Mouse (Mus musculus): ENCODE data around the gene Kremen1. TPM values are rescaled to one million over a fixed set of nuclear protein-coding genes. Genes with fewer than 3 reads are reported as not detected.
A peak's percentile ranks its signal among the peaks of the same experiment; 100 is the strongest.

The Kremen1 gene
- polyA plus RNA-seq, 1 experiment from 2014 or later: 24.3 TPM

GRCm38 (mm10) chr11:5280932-5281331 is 19.6 kb upstream of the Kremen1 start:
- Histone ChIP-seq H3K4me1 (0 out of 2 replicates have a peak, but pooled peaks cover 8% of the 10 kb centered on the region), H3K27ac (no peak overlapping the region), H3K36me3 (peaks cover 66% of the 10 kb centered on the region), H3K9me3 (no peaks in the 10 kb centered on the region), H3K4me2 (replicated peaks) (no peak overlapping the region), H3K9ac (no peak overlapping the region), H3K4me3 (no peak overlapping the region), H3K27me3 (no peaks in the 10 kb centered on the region)
- ATAC-seq (ENCODE audit: low FRiP score, low read depth): no peak
- WGBS: 88% methylated on average over 7 of the region's 7 CpGs

GRCm38 (mm10) chr11:5278463-5278862 is 17.1 kb upstream of the Kremen1 start:
- peaks cover 49% of the 10 kb centered on the region for H3K36me3 ChIP-seq
- no peak overlapping the region for H3K9ac ChIP-seq
- no peak overlapping the region for H3K27ac ChIP-seq
- H3K9me3 ChIP-seq: no peaks in the 10 kb centered on the region
- H3K27me3 ChIP-seq: no peaks in the 10 kb centered on the region
- H3K4me1 ChIP-seq: 0 out of 2 replicates have a peak, but pooled peaks cover 8% of the 10 kb centered on the region
- no peak overlapping the region for H3K4me2 ChIP-seq (replicated peaks)
- 65% methylated on average over 2 of the region's 2 CpGs for WGBS
- H3K4me3 ChIP-seq: no peak overlapping the region
- ATAC-seq (ENCODE audit: low FRiP score, low read depth): no peak

DNA sequence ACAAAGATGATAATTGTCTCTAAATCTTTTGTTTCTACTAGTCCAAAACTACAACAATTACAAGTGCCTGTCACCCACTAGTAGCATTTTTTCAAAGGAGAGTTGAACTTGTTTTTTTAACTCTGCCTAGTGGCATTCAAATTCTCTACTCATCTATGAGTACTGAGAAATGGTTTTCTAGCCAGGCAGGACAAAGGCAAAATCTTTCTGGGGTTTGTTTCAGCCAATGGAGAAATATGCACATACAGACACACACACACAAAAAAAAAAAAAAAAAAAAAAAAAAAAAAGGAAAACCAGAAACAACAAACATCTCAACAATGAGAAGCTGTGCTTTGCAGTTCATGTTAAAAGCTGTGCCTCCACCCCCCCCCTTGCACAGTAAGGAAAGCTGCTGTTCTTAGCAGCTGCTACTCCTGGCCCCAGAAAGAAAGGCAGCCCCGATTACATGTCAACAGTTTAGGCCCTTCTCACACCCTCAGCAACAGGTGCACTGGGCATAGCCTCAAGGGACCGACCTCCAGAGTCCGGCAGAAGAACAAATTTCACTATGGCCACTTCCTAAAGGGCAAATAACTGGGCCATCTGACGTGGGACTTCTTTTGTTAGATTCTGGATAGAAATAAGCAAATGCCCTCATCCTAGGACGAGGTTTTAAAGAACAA is 16.1 kb upstream of the Kremen1 start:
- no peak; the same call in 1 of the 2 replicates for ATAC-seq (ENCODE audit: low FRiP score, low read depth)
- Histone ChIP-seq H3K4me1 (0 out of 2 replicates have a peak, but pooled peaks cover 8% of the 10 kb centered on the region), H3K27ac (no peak overlapping the region), H3K9me3 (no peaks in the 10 kb centered on the region), H3K4me2 (replicated peaks) (no peak overlapping the region), H3K9ac (no peak overlapping the region), H3K27me3 (no peaks in the 10 kb centered on the region), H3K36me3 (peaks cover 39% of the 10 kb centered on the region), H3K4me3 (no peak overlapping the region)
- WGBS: 66% methylated on average over 5 of the region's 5 CpGs

DNA sequence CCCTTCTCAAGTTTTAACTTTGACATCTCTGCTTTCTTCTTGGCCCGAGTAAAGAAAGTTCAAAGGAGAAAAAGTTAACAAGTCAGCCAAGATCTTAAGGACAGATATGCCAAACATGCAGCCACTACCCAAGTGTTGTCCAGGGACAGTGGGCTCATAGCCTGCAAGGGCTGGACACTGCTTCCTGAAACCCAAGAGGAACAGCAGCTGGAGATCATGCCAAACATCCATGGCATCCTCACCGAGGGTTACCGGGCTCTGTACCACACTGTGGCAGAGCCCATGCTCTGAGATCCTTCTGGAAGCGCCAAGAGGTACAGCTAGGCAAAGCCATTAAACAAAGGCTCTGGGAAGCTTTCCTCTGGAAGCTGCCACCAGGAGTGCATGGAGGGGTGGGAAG is 13.9 kb upstream of the Kremen1 start:
- Histone ChIP-seq H3K4me1 (peaks cover 20% of the 10 kb centered on the region), H3K4me2 (replicated peaks) (no peak overlapping the region), H3K4me3 (no peak overlapping the region), H3K36me3 (peaks cover 17% of the 10 kb centered on the region), H3K27ac (no peak overlapping the region), H3K9me3 (no peaks in the 10 kb centered on the region), H3K9ac (no peak overlapping the region), H3K27me3 (no peaks in the 10 kb centered on the region)
- WGBS: 83% methylated on average over 4 of the region's 4 CpGs
- no peak for ATAC-seq (ENCODE audit: low FRiP score, low read depth)

- WGBS: 81% methylated on average over 9 of the region's 9 CpGs
- Histone ChIP-seq H3K4me2 (replicated peaks) (no peak overlapping the region), H3K4me1 (peaks cover 12% of the 10 kb centered on the region), H3K36me3 (peaks cover 9% of the 10 kb centered on the region; the same call in 1 of the 2 replicates), H3K9ac (no peak overlapping the region), H3K4me3 (no peak overlapping the region), H3K9me3 (no peaks in the 10 kb centered on the region), H3K27me3 (no peaks in the 10 kb centered on the region), H3K27ac (no peak overlapping the region)
- no peak for ATAC-seq (ENCODE audit: low FRiP score, low read depth)
Observed at GRCm38 (mm10) chr11:5272536-5273234, 11.3 kb upstream of the Kremen1 start.

DNA sequence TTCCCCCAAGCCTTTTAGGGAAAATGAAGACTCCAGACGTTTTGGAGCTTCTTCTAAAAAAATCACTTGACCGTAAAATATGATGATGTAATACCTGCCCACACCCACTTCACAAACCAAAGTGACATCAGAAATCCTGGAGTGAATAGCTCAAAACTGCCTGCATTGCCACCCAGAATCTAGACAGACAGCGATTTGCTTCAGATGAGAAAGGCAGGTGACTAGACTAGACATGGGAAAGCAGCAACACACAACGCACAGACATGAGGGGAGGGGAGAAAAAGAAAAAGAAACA is 10.7 kb upstream of the Kremen1 start:
- Histone ChIP-seq H3K9ac (no peak overlapping the region), H3K27ac (no peak overlapping the region), H3K4me2 (replicated peaks) (no peak overlapping the region), H3K9me3 (no peaks in the 10 kb centered on the region), H3K4me1 (peaks cover 12% of the 10 kb centered on the region), H3K36me3 (peaks cover 9% of the 10 kb centered on the region; the same call in 1 of the 2 replicates), H3K4me3 (no peak overlapping the region), H3K27me3 (no peaks in the 10 kb centered on the region)
- no peak for ATAC-seq (ENCODE audit: low FRiP score, low read depth)
- 60% methylated on average over 4 of the region's 4 CpGs for WGBS

- WGBS: 41% methylated on average over 9 of the region's 9 CpGs
- no peak overlapping the region for H3K27ac ChIP-seq
Observed at GRCm38 (mm10) chr11:5271274-5272065, 10.1 kb upstream of the Kremen1 start.

GRCm38 (mm10) chr11:5269846-5270461 is 8.6 kb upstream of the Kremen1 start:
- no peaks in the 10 kb centered on the region for H3K36me3 ChIP-seq
- no peak for ATAC-seq (ENCODE audit: low FRiP score, low read depth)
- no peaks in the 10 kb centered on the region for H3K27me3 ChIP-seq
- 88% methylated on average over 8 of the region's 8 CpGs for WGBS
- peaks cover 12% of the 10 kb centered on the region for H3K4me1 ChIP-seq
- H3K27ac ChIP-seq: no peak overlapping the region
- no peaks in the 10 kb centered on the region for H3K9me3 ChIP-seq
- H3K4me3 ChIP-seq: no peak overlapping the region
- H3K4me2 ChIP-seq (replicated peaks): no peak overlapping the region
- no peak overlapping the region for H3K9ac ChIP-seq

More at GRCm38 (mm10) chr11:5271274-5272065, 10.1 kb upstream of the Kremen1 start:
- H3K4me1 ChIP-seq: peaks cover 12% of the 10 kb centered on the region
- H3K4me2 ChIP-seq (replicated peaks): no peak overlapping the region
- no peak overlapping the region for H3K4me3 ChIP-seq
- peaks cover 9% of the 10 kb centered on the region; the same call in 1 of the 2 replicates for H3K36me3 ChIP-seq
- H3K9me3 ChIP-seq: no peaks in the 10 kb centered on the region
- H3K27me3 ChIP-seq: no peaks in the 10 kb centered on the region
- ATAC-seq (ENCODE audit: low FRiP score, low read depth): no peak
- no peak overlapping the region for H3K9ac ChIP-seq

DNA sequence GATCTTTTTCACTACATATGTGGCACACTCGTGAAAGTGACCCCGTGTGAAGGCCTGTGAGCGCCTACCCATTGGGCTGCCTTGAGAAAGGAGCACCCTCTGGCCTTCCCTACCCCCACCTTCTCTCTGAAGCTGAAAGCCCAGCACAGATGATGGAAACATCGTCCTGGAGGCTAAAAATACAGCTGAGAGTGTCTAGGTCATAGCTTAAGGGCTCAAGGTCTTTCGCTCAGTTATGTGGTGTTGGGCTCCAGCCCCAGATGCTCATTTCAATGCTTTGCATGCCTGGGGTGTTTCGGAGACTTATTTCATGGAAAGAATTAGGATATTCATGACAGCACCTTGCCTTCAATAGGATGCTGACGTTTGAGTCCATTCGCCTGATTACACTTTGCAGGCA is 4.4 kb upstream of the Kremen1 start:
- no peak overlapping the region for H3K27ac ChIP-seq
- no peak overlapping the region for H3K4me3 ChIP-seq
- H3K27me3 ChIP-seq: peaks cover 6% of the 10 kb centered on the region
- ATAC-seq (ENCODE audit: low FRiP score, low read depth): no peak
- 75% methylated on average over 8 of the region's 8 CpGs for WGBS
- H3K4me2 ChIP-seq (replicated peaks): no peak overlapping the region
- no peaks in the 10 kb centered on the region for H3K9me3 ChIP-seq
- no peak overlapping the region for H3K9ac ChIP-seq
- H3K36me3 ChIP-seq: no peaks in the 10 kb centered on the region
- H3K4me1 ChIP-seq: peaks cover 2% of the 10 kb centered on the region

- 54% methylated on average over 26 of the region's 26 CpGs for WGBS
- Histone ChIP-seq H3K9me3 (no peaks in the 10 kb centered on the region), H3K27ac (no peak overlapping the region), H3K9ac (no peak overlapping the region), H3K4me2 (replicated peaks) (no peak overlapping the region), H3K4me1 (peaks cover 11% of the 10 kb centered on the region), H3K36me3 (no peaks in the 10 kb centered on the region), H3K27me3 (peaks cover 6% of the 10 kb centered on the region), H3K4me3 (no peak overlapping the region)
- no peak for ATAC-seq (ENCODE audit: low FRiP score, low read depth)
Observed at GRCm38 (mm10) chr11:5263078-5263730, 1.8 kb upstream of the Kremen1 start.

DNA sequence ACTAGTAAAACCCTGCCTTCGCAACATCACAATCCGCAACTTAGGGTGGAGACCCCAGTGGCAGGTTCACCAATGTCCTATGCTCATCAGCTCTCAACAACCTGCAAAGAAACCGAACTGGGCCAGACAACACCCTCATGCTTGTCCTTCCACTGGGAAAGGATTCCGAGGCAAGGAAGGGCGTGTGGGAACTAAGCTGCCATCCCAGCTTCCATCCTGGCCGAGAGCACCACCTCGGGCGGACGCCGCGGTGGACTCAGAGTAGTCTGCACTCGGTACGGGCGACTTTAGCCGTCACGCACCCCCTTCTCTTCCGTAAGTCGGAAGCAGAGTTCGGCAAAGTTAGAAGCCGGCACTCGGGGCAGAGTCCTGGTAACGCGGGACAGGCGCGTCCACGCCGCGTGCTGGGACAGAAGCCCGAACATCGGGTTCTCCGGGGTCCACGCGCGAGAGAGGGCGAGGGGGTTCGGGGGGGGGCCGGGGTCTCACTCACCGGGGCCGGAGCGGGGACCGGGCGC is 357 bp downstream of the Kremen1 start:
- Histone ChIP-seq H3K27ac (no peak overlapping the region), H3K4me1 (peaks cover 26% of the 10 kb centered on the region)
- peak; percentile 13 for ATAC-seq (ENCODE audit: low FRiP score, low read depth)

More for the DNA sequence above, 357 bp downstream of the Kremen1 start:
- Histone ChIP-seq H3K9me3 (no peaks in the 10 kb centered on the region), H3K4me2 (replicated peaks) (peak overlapping the region; percentile 79), H3K9ac (peak overlapping the region; percentile 87), H3K36me3 (no peaks in the 10 kb centered on the region), H3K4me3 (peak overlapping the region; percentile 83), H3K27me3 (peaks cover 6% of the 10 kb centered on the region)
- under 1% methylated on average over 42 of the region's 42 CpGs for WGBS

Data from limb, embryonic 13.5 days (tissue).